Mouse (Mus musculus) neural tube, embryonic 11.5 days (tissue): ENCODE results near the gene Nap1l5. TPM values are rescaled to one million over a fixed set of nuclear protein-coding genes. Genes with fewer than 3 reads are reported as not detected.

Experiments used
- ATAC-seq: fragments of 200-750 bp; cut with Nextera tagmentation; 2 replicates; pipeline ENCODE4 v1.8.0; 2017; ENCODE audit warnings: moderate number of reproducible peaks, mild to moderate bottlenecking, moderate TSS enrichment, moderate library complexity; ENCODE audit not compliant: insufficient read depth, low FRiP score, low TSS enrichment
- DNase-seq: peaks from one replicate; pipeline ENCODE4 v3.0.0-alpha.2; 2015; ENCODE audit warnings: low spot score
- H3K27ac ChIP-seq: fragments of 300-500 bp; sonication (generic); 2 replicates; pipeline ENCODE4 v1.5.1; 2014; ENCODE audit warnings: low read depth, mild to moderate bottlenecking, low read length
- H3K27me3 ChIP-seq: fragments of 300-500 bp; sonication (generic); 2 replicates; pipeline ENCODE4 v1.6.1; 2014; ENCODE audit warnings: mild to moderate bottlenecking, low read length, mixed read lengths; ENCODE audit not compliant: control insufficient read depth, insufficient read depth
- H3K36me3 ChIP-seq: fragments of 300-500 bp; sonication (generic); 2 replicates; pipeline ENCODE4 v1.6.1; 2014; ENCODE audit warnings: mild to moderate bottlenecking, low read length, moderate library complexity, mixed read lengths; ENCODE audit not compliant: control insufficient read depth, insufficient read depth
- H3K4me1 ChIP-seq: fragments of 300-500 bp; sonication (generic); 2 replicates; pipeline ENCODE4 v1.6.1; 2014; ENCODE audit warnings: low read length, mixed read lengths; ENCODE audit not compliant: control insufficient read depth, insufficient read depth
- H3K4me2 ChIP-seq: fragments of 300-500 bp; sonication (generic); 2 replicates; pipeline ENCODE4 v1.6.1; 2014; ENCODE audit warnings: low read depth, mild to moderate bottlenecking, moderate library complexity
- H3K4me3 ChIP-seq: fragments of 300-500 bp; sonication (generic); 2 replicates; pipeline ENCODE4 v1.5.1; 2014; ENCODE audit warnings: low read depth, low read length
- H3K9ac ChIP-seq: fragments of 300-500 bp; sonication (generic); 2 replicates; pipeline ENCODE4 v1.6.1; 2014; ENCODE audit warnings: mild to moderate bottlenecking, low read length
- H3K9me3 ChIP-seq: fragments of 300-500 bp; sonication (generic); 2 replicates; pipeline ENCODE4 v1.6.1; 2016; ENCODE audit warnings: low read length; ENCODE audit not compliant: control insufficient read depth
- whole genome bisulfite sequencing: fragments of 180-500 bp; shearing (Covaris S2); extraction: QIAGEN DNeasy Blood & Tissue Kit; methylation state at CpG from one replicate; pipeline ENCODE4 v1.1.7; 2014; 5-methylcytosine and 5-hydroxymethylcytosine counted together
- polyA plus RNA-seq: library from polyadenylated mRNA; unstranded; fragments of >200 nt; fragmentation: Nextera tagmentation; extraction: Ambion mirVana; gene quantifications from 2 replicates; pipeline ENCODE4 v1.2.1, GENCODE M21; 2014

The Nap1l5 gene
- polyA plus RNA-seq: 27.5 and 30.7 TPM in 2 replicates

DNA sequence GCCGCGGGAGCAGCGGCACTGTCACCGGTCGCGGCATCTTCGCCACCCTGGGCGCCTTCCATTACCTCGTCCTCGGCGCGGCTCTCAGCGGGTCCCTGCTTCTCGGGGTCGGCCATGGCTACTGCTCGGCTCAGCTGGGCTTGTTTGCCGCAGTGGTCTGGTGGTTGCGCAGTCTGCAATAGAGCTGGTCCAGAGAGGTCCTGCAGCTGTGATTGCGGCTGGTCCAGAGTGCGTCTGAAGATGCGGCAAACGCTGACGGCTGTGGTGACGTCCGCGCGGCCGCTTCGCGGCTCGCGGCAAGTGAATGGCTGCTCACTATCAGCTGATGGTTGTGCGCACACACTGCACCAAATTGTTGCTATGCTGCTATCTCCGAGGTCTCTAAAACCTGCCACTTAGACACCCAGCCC, at the start of gene Nap1l5:
Gene Nap1l5 (minus strand): TSS at position 225 of the 410 bp plus-strand sequence.
- H3K9me3 ChIP-seq: peaks cover 2% of the 10 kb centered on the region; the same call in 1 of the 2 replicates
- no peaks in the 10 kb centered on the region for H3K27me3 ChIP-seq
- H3K36me3 ChIP-seq: peaks cover 2% of the 10 kb centered on the region; the same call in 1 of the 2 replicates
- peak within 1 kb of the TSS; percentile 37; the same call in 1 of the 2 replicates for H3K9ac ChIP-seq
- 36% methylated on average over 34 of the region's 34 CpGs for WGBS
- H3K4me3 ChIP-seq: peak within 1 kb of the TSS; percentile 47
- H3K4me2 ChIP-seq: peak within 1 kb of the TSS; percentile 60
- DNase-seq (peak; percentile 55), ATAC-seq (peak; percentile 74)
- no peak within 1 kb of the TSS for H3K27ac ChIP-seq
- no peaks in the 10 kb centered on the region for H3K4me1 ChIP-seq

DNA sequence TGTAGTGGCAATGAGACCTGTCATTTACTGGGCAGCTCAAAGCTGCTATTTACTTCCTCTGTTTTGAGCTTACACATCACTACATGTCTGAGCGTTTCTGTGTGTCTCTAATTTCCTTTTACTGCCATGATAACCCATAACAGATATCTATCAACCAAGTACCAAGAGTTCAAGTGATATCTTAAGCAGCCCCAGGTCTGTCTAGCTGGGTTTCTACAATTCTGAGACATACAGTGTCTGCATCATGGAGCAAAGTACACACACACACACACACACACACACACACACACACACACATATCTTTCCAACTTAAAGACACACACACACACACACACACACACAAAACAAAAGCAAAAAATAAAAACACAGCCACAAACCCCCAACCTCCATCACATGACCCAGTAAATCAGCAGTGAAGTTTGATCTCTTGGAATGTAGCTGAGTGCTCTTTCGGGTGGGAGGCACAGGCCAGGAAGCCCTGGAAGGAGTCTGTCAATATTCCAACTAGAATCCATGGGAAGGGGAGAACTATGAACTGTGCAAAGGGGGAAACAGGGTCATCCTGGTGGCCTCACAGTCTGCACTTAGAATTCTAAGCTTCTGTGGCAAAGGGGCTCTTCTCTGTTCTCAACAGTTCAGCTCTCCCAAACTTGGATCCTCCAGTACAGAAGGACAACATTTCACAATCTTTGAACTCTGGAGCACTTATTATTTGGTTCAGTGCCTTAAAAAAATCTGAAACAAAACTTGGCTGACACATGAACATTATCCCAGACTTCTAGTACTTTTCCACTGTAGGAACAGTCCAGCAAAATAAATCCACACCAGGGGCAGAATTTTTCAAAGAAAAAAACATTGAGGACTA, 44.5 kb upstream of the Nap1l5 start:
- Histone ChIP-seq H3K9me3 (no peaks in the 10 kb centered on the region), H3K27ac (no peak overlapping the region), H3K9ac (no peak overlapping the region), H3K4me2 (no peak overlapping the region), H3K27me3 (no peaks in the 10 kb centered on the region), H3K4me3 (no peak overlapping the region), H3K4me1 (no peaks in the 10 kb centered on the region), H3K36me3 (no peaks in the 10 kb centered on the region)
- 64% methylated on average over 2 of the region's 2 CpGs for WGBS
- DNase-seq (no peak), ATAC-seq (no peak)

DNA sequence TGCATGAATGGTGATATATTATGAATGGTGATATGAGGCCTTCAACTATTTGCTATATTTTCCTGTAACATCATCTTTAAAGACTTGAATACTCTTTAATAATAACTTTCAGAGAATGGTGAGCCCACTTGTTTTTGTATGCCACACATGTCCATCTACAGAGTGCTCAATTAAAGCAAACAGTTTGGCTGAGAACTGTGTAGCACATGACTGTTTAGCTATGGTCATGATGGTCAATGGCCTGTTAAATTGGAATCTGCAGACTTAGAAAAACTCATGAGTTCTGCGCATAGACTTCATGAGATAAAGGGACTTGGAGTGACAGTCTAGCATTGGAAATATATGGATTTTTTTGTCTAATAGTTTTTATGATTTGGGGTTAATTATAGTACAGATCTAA, 43.5 kb upstream of the Nap1l5 start:
- Histone ChIP-seq H3K4me3 (no peak overlapping the region), H3K27ac (no peak overlapping the region), H3K36me3 (no peaks in the 10 kb centered on the region), H3K9ac (no peak overlapping the region), H3K4me2 (no peak overlapping the region), H3K27me3 (no peaks in the 10 kb centered on the region), H3K9me3 (no peaks in the 10 kb centered on the region), H3K4me1 (no peaks in the 10 kb centered on the region)
- ATAC-seq: no peak
- 92% methylated on average over 1 of the region's 1 CpGs for WGBS
- no peak for DNase-seq

DNA sequence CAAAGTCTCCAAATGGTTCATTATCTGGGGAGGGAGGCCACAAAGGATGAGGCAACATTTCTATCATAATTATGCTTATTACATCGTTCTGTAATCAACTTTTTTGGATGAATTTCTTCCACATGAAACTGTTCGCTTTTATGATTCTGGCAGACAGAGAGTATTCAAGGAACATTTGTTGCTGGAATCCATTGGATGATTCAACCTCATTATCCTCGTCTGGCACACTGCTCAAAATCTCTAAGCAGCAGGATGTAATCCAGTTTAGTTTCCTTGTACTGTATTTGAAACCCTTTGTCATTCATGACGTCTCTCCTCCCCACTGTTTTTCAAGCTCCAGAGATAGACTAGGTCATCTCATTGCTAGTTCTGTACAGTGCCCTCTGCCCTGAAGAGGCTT, 40.0 kb upstream of the Nap1l5 start:
- 86% methylated on average over 4 of the region's 4 CpGs for WGBS
- no peak overlapping the region for H3K4me3 ChIP-seq
- ATAC-seq (no peak), DNase-seq (no peak)
- no peak overlapping the region for H3K4me2 ChIP-seq
- H3K27ac ChIP-seq: no peak overlapping the region
- no peak overlapping the region for H3K9ac ChIP-seq
- H3K4me1 ChIP-seq: no peaks in the 10 kb centered on the region
- no peaks in the 10 kb centered on the region for H3K9me3 ChIP-seq
- no peaks in the 10 kb centered on the region for H3K27me3 ChIP-seq
- no peaks in the 10 kb centered on the region for H3K36me3 ChIP-seq

DNA sequence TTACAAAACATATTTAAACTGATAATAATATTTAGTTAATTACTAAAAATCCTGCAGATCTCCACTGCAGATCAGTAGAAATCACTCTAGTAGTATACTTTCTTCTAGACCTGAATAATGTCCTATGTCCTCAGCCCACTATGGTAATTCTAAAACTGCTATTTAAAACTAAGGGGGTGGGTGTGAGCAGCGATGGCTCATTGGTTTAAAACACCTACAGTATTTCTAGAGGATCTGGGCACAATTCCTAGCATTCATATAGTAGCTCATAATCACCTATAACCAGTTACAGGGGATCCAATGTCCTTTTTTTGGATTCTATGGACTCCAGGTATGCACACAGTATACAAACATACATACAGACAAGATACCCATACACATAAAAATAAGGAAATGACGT, 39.4 kb upstream of the Nap1l5 start:
- ATAC-seq (no peak), DNase-seq (no peak)
- Histone ChIP-seq H3K27ac (no peak overlapping the region), H3K9ac (no peak overlapping the region), H3K4me3 (no peak overlapping the region), H3K9me3 (no peaks in the 10 kb centered on the region), H3K36me3 (no peaks in the 10 kb centered on the region), H3K27me3 (no peaks in the 10 kb centered on the region), H3K4me2 (no peak overlapping the region), H3K4me1 (no peaks in the 10 kb centered on the region)
- WGBS: 64% methylated on average over 2 of the region's 2 CpGs

DNA sequence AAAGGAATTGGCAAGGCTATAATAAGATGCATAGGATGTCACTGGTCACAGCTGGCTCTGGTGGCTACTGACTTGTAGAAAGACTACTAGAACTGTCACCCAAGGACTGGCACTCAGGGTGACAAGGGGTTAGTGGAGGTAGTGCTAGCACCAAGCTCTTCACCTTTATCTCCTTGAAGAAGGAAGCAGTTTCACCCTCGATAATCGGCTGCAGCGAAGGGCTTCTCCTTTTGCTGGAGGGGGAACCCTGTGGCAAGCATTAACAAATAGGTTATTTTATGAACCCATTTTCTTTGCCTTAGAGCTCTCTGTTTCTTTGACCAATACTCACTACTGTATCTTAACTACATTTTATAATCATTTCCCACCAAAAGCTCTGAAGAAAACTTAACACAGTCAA, 37.1 kb upstream of the Nap1l5 start:
- Histone ChIP-seq H3K9ac (no peak overlapping the region), H3K27me3 (no peaks in the 10 kb centered on the region), H3K36me3 (no peaks in the 10 kb centered on the region), H3K4me2 (no peak overlapping the region), H3K27ac (no peak overlapping the region), H3K4me3 (no peak overlapping the region), H3K9me3 (no peaks in the 10 kb centered on the region), H3K4me1 (no peaks in the 10 kb centered on the region)
- DNase-seq: no peak
- ATAC-seq: no peak
- 89% methylated on average over 3 of the region's 3 CpGs for WGBS

DNA sequence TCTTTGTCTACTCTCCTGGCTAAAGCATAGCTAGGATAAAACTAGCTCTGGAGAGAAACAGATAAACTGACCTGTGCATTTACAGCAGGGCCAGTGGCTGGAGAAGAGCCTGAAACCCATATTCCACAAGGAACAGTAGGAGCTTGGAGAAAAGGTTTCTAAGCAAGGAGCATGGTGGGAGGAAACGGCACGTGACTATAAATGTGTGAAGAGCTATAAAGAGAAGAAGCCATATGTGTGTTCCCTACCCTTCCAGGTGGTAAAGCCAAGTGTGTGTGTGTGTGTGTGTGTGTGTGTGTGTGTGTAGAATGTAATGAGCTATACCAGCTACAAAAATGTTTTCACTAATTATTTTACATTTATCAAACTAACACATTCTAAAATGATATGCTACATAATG, 35.4 kb upstream of the Nap1l5 start:
- Histone ChIP-seq H3K4me3 (no peak overlapping the region), H3K9ac (no peak overlapping the region), H3K27me3 (no peaks in the 10 kb centered on the region), H3K9me3 (no peaks in the 10 kb centered on the region), H3K27ac (no peak overlapping the region), H3K36me3 (no peaks in the 10 kb centered on the region), H3K4me2 (no peak overlapping the region), H3K4me1 (no peaks in the 10 kb centered on the region)
- WGBS: 91% methylated on average over 2 of the region's 2 CpGs
- ATAC-seq (no peak), DNase-seq (no peak)

DNA sequence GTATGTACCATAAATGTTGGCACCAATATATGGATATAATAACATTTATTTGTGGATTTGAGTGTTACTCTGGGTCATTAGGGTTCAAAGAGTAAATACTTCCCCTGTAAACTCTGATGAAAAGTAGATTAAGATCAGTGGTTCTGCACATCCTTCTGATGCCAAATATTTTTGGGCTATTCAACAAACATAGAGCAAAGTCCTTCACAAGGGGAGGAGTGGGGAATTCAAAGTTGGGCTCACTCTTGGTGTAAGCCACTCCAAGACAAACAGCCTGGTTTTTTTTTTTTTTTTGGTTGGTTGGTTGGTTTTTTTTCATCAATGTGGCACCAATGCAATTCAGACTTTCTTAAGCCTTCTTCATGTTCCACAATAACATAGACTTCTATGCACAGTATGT, 30.9 kb upstream of the Nap1l5 start:
- no peaks in the 10 kb centered on the region for H3K27me3 ChIP-seq
- H3K9ac ChIP-seq: no peak overlapping the region
- H3K4me2 ChIP-seq: no peak overlapping the region
- H3K36me3 ChIP-seq: no peaks in the 10 kb centered on the region
- no peak overlapping the region for H3K27ac ChIP-seq
- H3K4me3 ChIP-seq: no peak overlapping the region
- DNase-seq (no peak), ATAC-seq (no peak)
- no peaks in the 10 kb centered on the region for H3K9me3 ChIP-seq
- H3K4me1 ChIP-seq: peaks cover 5% of the 10 kb centered on the region; the same call in 1 of the 2 replicates

DNA sequence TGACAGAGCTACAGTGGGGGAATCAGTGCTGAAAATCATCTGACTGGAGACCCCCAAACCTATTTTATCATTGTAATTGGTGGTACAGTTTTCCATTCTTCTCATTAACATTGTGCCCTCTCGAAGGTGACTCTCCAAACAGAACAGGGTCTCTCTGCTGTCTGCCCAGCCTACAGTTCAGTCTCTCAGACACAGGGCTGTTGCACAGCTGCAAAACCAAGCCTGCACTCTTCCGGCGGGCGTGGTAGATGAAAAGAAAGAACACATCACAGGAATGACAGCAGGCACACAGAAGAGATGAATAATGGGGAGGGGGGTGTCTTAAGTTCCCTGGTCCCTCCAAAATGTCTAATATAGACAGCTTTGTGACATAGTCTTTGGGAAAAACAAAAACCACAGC, 27.3 kb upstream of the Nap1l5 start:
- Histone ChIP-seq H3K4me2 (no peak overlapping the region), H3K4me3 (no peak overlapping the region), H3K9me3 (no peaks in the 10 kb centered on the region), H3K4me1 (peaks cover 5% of the 10 kb centered on the region; the same call in 1 of the 2 replicates), H3K9ac (no peak overlapping the region), H3K36me3 (no peaks in the 10 kb centered on the region), H3K27ac (no peak overlapping the region), H3K27me3 (no peaks in the 10 kb centered on the region)
- WGBS: 76% methylated on average over 4 of the region's 4 CpGs
- ATAC-seq: no peak
- no peak for DNase-seq
